Mouse (Mus musculus) G1E (cell line): ENCODE results near the gene Hdac6.

Source experiments
- CTCF ChIP-seq: IDR thresholded peaks from 2 replicates; pipeline ENCODE4 v1.5.1; 2012; ENCODE audit warnings: low read depth, low read length, inconsistent platforms, mixed read lengths
- GATA1 ChIP-seq: IDR thresholded peaks from 2 replicates; pipeline ENCODE4 v1.6.1; 2012; ENCODE audit warnings: borderline replicate concordance, low read length, inconsistent platforms, mixed read lengths
- POLR2AphosphoS5 ChIP-seq: IDR thresholded peaks from 2 replicates; pipeline ENCODE4 v1.6.1; 2012; ENCODE audit warnings: low read depth, low read length, inconsistent platforms; ENCODE audit not compliant: insufficient replicate concordance
- TAL1 ChIP-seq: conservative IDR thresholded peaks from 2 replicates; pipeline ENCODE4 v1.6.1; 2012; ENCODE audit warnings: low read depth, low read length, inconsistent platforms, mixed read lengths

GRCm38 (mm10) chrX:7904441-7904840 lies 43.2 kb downstream of the Hdac6 start:
- no peak for TF ChIP-seq CTCF
- TF ChIP-seq GATA1: no peak
- no peak for TF ChIP-seq TAL1
- no peak for TF ChIP-seq POLR2AphosphoS5
